Mouse (Mus musculus) MN1 (cell line): ENCODE measurements around the gene Dscaml1.
"Not testable (repeated sequence)": the region's sequence is repeated elsewhere in the genome, so short reads cannot be mapped to it uniquely, and the experiment has no call there.

Experiments
- DNase-seq: peaks from one replicate; pipeline ENCODE4 v3.0.0-alpha.2; 2016; ENCODE audit warnings: low spot score

Dscaml1 gene

GRCm38 (mm10) chr9:45693424-45694237 lies 267.2 kb downstream of the Dscaml1 start:
- peak; percentile 58 for DNase-seq

- DNase-seq = peak; percentile 52
Observed at GRCm38 (mm10) chr9:45694256-45694655, 267.8 kb downstream of the Dscaml1 start.

GRCm38 (mm10) chr9:45699171-45699570 lies 272.7 kb downstream of the Dscaml1 start:
- no peak for DNase-seq

GRCm38 (mm10) chr9:45703236-45703635 lies 276.8 kb downstream of the Dscaml1 start:
- DNase-seq = no peak

GRCm38 (mm10) chr9:45704441-45704840 lies 278.0 kb downstream of the Dscaml1 start:
- DNase-seq = peak; percentile 19

GRCm38 (mm10) chr9:45710300-45710699 lies 283.9 kb downstream of the Dscaml1 start:
- DNase-seq = no peak

- DNase-seq = no peak
Observed at GRCm38 (mm10) chr9:45715387-45715786, 289.0 kb downstream of the Dscaml1 start.

- no peak for DNase-seq
Observed at GRCm38 (mm10) chr9:45719997-45720396, 293.6 kb downstream of the Dscaml1 start.

GRCm38 (mm10) chr9:45731851-45732250 lies 305.4 kb downstream of the Dscaml1 start:
- no peak for DNase-seq

GRCm38 (mm10) chr9:45733246-45733645 lies 306.8 kb downstream of the Dscaml1 start:
- DNase-seq = peak; percentile 41

- DNase-seq = peak; percentile 54
Observed at GRCm38 (mm10) chr9:45739001-45739701, 312.7 kb downstream of the Dscaml1 start.

GRCm38 (mm10) chr9:45739702-45740583 lies 313.5 kb downstream of the Dscaml1 start:
- peak; percentile 85 for DNase-seq

- peak; percentile 79 for DNase-seq
Observed at GRCm38 (mm10) chr9:45740584-45740980, 314.2 kb downstream of the Dscaml1 start.

- peak; percentile 46 for DNase-seq
Observed at GRCm38 (mm10) chr9:45745451-45745850, 319.0 kb downstream of the Dscaml1 start.

GRCm38 (mm10) chr9:45749917-45750316 lies 323.5 kb downstream of the Dscaml1 start:
- no peak for DNase-seq

- DNase-seq = peak; percentile 70
Observed at GRCm38 (mm10) chr9:45754452-45755091, 328.1 kb downstream of the Dscaml1 start.

GRCm38 (mm10) chr9:45766195-45766594 lies 339.8 kb downstream of the Dscaml1 start:
- DNase-seq = no peak

GRCm38 (mm10) chr9:45767155-45767554 lies 340.7 kb downstream of the Dscaml1 start:
- DNase-seq = no peak

- no peak for DNase-seq
Observed at GRCm38 (mm10) chr9:45768421-45768820, 342.0 kb downstream of the Dscaml1 start.

GRCm38 (mm10) chr9:45769596-45769995 lies 343.2 kb downstream of the Dscaml1 start:
- no peak for DNase-seq

- DNase-seq = no peak
Observed at GRCm38 (mm10) chr9:45774088-45774487, 347.7 kb downstream of the Dscaml1 start.

- not testable (repeated sequence) for DNase-seq
Observed at GRCm38 (mm10) chr9:45776176-45776575, 349.7 kb downstream of the Dscaml1 start.
